Mouse (Mus musculus) embryonic fibroblast, embryonic 13.5 days (primary cell): ENCODE data around the gene Bpifb4.

Experiments
- CTCF ChIP-seq: IDR thresholded peaks from 2 replicates; pipeline ENCODE4 v1.5.1; 2011; ENCODE audit warnings: mild to moderate bottlenecking, control low read depth, low read length, moderate library complexity, borderline replicate concordance; ENCODE audit not compliant: insufficient read depth
- POLR2A ChIP-seq: IDR thresholded peaks from 2 replicates; pipeline ENCODE4 v1.6.1; 2011; ENCODE audit warnings: low read depth, mild to moderate bottlenecking, control low read depth, low read length, moderate library complexity

DNA sequence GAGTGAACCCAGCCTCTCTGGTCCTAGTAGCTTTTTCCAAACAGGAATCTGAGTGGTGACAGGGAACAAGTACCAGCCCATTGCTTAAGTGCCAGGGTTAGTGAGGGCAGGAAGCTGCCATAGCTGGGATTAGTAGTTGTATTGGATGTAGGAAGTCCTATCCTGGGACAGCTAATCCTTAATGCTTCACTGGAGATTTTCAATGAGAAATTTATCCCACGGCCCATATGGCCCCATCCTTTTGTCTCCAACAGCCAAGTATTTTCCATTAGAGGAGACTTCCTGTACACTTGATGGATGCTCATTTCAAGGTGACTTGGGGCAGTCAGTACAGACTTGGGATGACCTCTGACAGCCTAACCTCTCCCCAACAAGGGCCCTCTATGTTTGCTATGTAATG, 66.4 kb downstream of the Bpifb4 start:
- TF ChIP-seq CTCF (no peak), POLR2A (no peak)
